Mouse (Mus musculus) macrophage (primary cell): ENCODE measurements around the gene Sds. TPM values are rescaled to one million over a fixed set of nuclear protein-coding genes. Genes with fewer than 3 reads are reported as not detected.
A peak's percentile ranks its signal among the peaks of the same experiment; 100 is the strongest.

Source experiments
- H3K27ac ChIP-seq: fragments of 350-480 bp; formaldehyde crosslinking; 2 replicates; pipeline ENCODE4 v1.9.0; 2021
- H3K36me3 ChIP-seq: fragments of 350-480 bp; formaldehyde crosslinking; 2 replicates; pipeline ENCODE4 v1.9.0; 2021; ENCODE audit errors: inconsistent target
- H3K4me3 ChIP-seq: fragments of 350-480 bp; formaldehyde crosslinking; 2 replicates; pipeline ENCODE4 v1.9.0; 2021; ENCODE audit errors: inconsistent target
- H3K79me2 ChIP-seq: fragments of 350-480 bp; formaldehyde crosslinking; 2 replicates; pipeline ENCODE4 v1.9.0; 2021; ENCODE audit errors: inconsistent target
- WGBS: methylation state at CpG from one replicate; pipeline ENCODE4 v1.1.7; 2026; ENCODE audit warnings: inconsistent platforms; ENCODE audit not compliant: missing documents; 5-methylcytosine and 5-hydroxymethylcytosine counted together
- polyA plus RNA-seq: library from polyadenylated mRNA; stranded (reverse); fragments of 250-400 nt; gene quantifications from 3 replicates; pipeline ENCODE4 v1.2.4, GENCODE M21; 2018; ENCODE audit warnings: inconsistent platforms

The Sds gene
- polyA plus RNA-seq, 1 experiment from 2014 or later: not detected

DNA sequence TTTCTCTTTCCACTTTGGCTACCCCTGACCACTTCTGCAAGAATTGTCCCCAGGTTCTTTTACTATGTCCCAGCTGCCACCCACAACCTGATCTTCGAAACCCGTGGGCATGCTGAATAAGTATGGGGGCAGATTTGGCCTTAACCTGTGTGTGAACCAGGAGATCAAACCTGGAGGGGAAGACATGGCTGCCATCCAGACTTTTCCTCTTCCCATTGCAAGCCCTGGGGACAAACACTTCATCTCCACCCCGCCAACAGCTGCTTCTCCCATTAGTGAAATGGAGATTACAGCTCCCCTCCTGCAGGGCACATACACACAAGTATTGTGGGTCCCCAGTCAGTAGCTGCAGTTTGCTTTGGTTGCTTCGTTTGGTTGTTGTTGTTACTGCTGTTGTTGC is 31.0 kb downstream of the Sds start:
- Histone ChIP-seq H3K4me3 (no peak overlapping the region), H3K79me2 (peaks cover 20% of the 10 kb centered on the region), H3K36me3 (no peaks in the 10 kb centered on the region), H3K27ac (no peak overlapping the region)
- WGBS: 91% methylated on average over 4 of the region's 4 CpGs

- Histone ChIP-seq H3K36me3 (no peaks in the 10 kb centered on the region; the same call in 1 of the 2 replicates), H3K79me2 (peaks cover 50% of the 10 kb centered on the region), H3K4me3 (peak within 1 kb of the TSS; percentile 95), H3K27ac (peak within 1 kb of the TSS; percentile 89)
- under 1% methylated on average over 35 of the region's 36 CpGs for WGBS
These were observed 34.8 kb downstream of the Sds start, which contains the start of gene Slc8b1 for GRCm38 (mm10) chr5:120510982-120511642. Gene Slc8b1 (plus strand): TSS chr5:120511168.

DNA sequence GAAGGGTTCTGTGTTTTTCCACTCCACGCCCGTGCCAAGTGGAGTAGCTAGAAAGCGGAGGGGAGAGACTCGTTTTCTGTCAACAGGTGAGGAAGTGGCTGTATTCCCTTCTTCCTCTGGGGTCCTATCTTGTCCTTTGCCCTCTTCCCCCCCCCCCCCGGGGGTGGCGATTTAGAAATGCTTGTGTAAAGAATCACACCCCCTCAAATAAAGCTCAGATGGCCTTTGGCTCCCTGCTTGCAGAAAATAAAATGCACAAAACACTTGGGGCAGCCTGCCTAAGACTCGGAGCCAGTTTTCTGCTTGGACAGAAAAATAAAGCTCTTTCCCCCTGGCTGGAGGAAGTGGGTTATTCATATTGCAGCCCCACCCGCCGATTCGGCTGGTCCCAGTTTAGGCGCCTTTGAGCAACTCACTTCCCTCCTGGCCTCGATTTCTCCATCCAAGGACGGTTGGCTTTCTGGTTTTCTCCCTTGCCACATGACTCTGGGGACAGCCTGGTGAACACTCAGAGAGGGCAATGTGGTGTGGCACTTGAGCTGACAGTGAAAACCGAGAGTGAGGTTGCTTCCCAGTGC is 35.4 kb downstream of the Sds start:
- 0% methylated on average over 9 of the region's 14 CpGs for WGBS
- H3K4me3 ChIP-seq: peak overlapping the region; percentile 95
- no peaks in the 10 kb centered on the region; the same call in 1 of the 2 replicates for H3K36me3 ChIP-seq
- peak overlapping the region; percentile 89 for H3K27ac ChIP-seq
- peaks cover 56% of the 10 kb centered on the region for H3K79me2 ChIP-seq

DNA sequence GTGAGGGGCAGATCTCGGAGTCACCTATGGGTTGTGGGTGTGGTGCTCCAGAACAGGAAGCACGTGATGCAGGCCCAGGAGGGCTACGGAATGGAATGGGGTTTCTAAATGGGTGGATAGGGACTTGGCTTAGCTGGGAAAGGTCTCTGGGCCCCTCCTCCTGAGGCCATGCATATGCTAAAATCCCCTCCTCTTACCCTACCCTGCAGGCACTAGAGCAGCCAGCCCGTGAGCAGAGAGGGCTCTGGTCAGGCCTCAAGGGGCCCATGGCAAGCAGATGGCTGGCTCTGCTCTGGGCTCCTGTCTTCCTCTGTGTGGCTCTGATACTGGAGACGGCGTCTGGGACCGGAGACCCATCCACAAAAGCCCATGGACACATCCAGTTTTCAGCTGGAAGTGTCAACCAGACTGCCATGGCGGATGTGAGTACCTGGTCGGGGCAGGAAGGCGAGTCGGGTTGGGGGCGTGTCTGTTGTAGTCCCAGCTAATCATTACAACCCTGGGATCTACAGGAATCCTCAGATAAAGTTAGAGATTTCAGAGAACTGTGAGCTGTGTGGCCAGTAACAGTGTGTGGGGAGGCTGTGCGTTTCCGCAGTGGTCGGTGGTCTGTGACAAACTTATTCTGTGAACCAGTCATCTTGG is 36.7 kb downstream of the Sds start:
- no peaks in the 10 kb centered on the region; the same call in 1 of the 2 replicates for H3K36me3 ChIP-seq
- H3K4me3 ChIP-seq: no peak overlapping the region
- H3K27ac ChIP-seq: peak overlapping the region; percentile 89; the same call in 1 of the 2 replicates
- H3K79me2 ChIP-seq: peaks cover 66% of the 10 kb centered on the region
- WGBS: 81% methylated on average over 15 of the region's 15 CpGs

GRCm38 (mm10) chr5:120514031-120514677 is 37.8 kb downstream of the Sds start:
- Histone ChIP-seq H3K27ac (peak overlapping the region; percentile 94), H3K4me3 (no peak overlapping the region), H3K36me3 (peaks cover 1% of the 10 kb centered on the region; the same call in 1 of the 2 replicates), H3K79me2 (peaks cover 77% of the 10 kb centered on the region)
- 72% methylated on average over 9 of the region's 9 CpGs for WGBS

GRCm38 (mm10) chr5:120514754-120515153 is 38.4 kb downstream of the Sds start:
- Histone ChIP-seq H3K79me2 (peaks cover 83% of the 10 kb centered on the region), H3K36me3 (peaks cover 7% of the 10 kb centered on the region; the same call in 1 of the 2 replicates), H3K4me3 (no peak overlapping the region), H3K27ac (peak overlapping the region; percentile 94)
- WGBS: 42% methylated on average over 2 of the region's 4 CpGs

- Histone ChIP-seq H3K36me3 (peaks cover 14% of the 10 kb centered on the region; the same call in 1 of the 2 replicates), H3K4me3 (no peak overlapping the region), H3K27ac (peak overlapping the region; percentile 94), H3K79me2 (peaks cover 90% of the 10 kb centered on the region)
- 87% methylated on average over 7 of the region's 7 CpGs for WGBS
These were observed 39.1 kb downstream of the Sds start for GRCm38 (mm10) chr5:120515451-120515850.

- Histone ChIP-seq H3K79me2 (peaks cover 96% of the 10 kb centered on the region), H3K36me3 (peaks cover 24% of the 10 kb centered on the region), H3K27ac (peak overlapping the region; percentile 94), H3K4me3 (no peak overlapping the region)
- WGBS: 46% methylated on average over 15 of the region's 15 CpGs
These were observed 40.1 kb downstream of the Sds start for GRCm38 (mm10) chr5:120516221-120516984.

DNA sequence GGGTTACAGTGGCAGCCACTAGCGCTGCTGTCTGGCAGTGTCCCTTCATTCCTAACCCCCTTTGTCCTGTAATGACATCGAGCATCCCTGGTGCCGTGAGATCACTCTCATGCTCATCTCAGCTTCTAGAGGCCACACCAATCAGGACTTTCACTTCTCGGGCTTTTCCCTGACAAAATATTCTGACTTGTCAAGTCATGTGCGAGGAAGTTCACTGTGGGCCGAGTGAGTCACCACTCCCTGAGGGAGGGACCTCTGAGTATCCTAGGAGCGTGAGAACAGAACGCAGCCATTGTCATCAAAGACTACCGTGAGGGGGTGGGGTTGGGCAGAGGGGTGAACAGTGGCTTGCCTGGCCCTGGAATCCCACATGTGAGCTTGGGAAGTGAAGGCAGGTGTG is 41.2 kb downstream of the Sds start:
- 18% methylated on average over 9 of the region's 9 CpGs for WGBS
- Histone ChIP-seq H3K79me2 (peaks cover 85% of the 10 kb centered on the region), H3K36me3 (peaks cover 35% of the 10 kb centered on the region), H3K4me3 (no peak overlapping the region), H3K27ac (peak overlapping the region; percentile 94)

DNA sequence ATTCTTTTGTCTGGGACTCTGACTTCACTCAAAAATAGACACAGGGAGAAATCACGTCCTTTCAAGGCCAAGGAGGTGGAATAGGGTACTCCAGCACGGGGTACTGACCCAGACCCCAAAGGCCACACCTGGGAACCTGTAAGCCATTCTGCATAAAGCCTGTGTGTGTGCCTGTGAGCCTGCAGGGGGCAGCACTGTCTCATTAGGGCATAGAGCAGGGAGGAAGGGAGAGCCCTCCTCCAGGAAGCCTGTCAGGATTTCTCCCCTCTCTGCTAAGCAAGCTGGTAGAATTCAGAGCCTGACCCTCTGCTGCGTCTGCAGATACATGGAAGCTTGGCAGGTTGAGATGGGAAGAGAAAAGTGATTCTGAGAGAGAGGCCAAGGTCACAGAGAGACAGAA is 46.3 kb downstream of the Sds start:
- peaks cover 68% of the 10 kb centered on the region for H3K36me3 ChIP-seq
- 91% methylated on average over 3 of the region's 3 CpGs for WGBS
- H3K4me3 ChIP-seq: no peak overlapping the region
- peaks cover 38% of the 10 kb centered on the region for H3K79me2 ChIP-seq
- H3K27ac ChIP-seq: no peak overlapping the region

GRCm38 (mm10) chr5:120524736-120525135 is 48.4 kb downstream of the Sds start:
- no peak overlapping the region for H3K27ac ChIP-seq
- peaks cover 78% of the 10 kb centered on the region for H3K36me3 ChIP-seq

DNA sequence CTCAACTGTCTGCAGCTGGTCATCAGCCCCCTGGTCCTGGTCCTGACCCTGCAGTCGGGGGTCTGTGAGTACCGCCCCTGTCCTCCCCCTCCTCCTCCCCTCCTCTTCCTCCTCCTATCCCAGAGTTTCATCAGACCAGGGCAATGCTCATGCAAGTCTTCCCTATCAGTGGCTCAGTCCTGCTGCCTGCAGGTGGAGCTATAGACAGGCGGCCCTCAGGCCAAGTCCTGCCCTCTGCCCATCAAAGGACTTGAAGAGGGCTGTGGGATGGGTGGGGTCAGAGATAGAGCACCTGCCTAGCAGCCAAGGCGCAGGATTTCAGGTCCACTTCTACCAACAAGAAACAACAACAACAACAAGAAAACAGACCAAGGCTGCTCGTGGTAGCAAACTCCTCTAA is 49.4 kb downstream of the Sds start:
- 67% methylated on average over 5 of the region's 5 CpGs for WGBS
- no peak overlapping the region for H3K27ac ChIP-seq
- H3K4me3 ChIP-seq: no peak overlapping the region
- peaks cover 78% of the 10 kb centered on the region for H3K36me3 ChIP-seq
- H3K79me2 ChIP-seq: peaks cover 7% of the 10 kb centered on the region

More at GRCm38 (mm10) chr5:120524736-120525135, 48.4 kb downstream of the Sds start:
- Histone ChIP-seq H3K4me3 (no peak overlapping the region), H3K79me2 (peaks cover 17% of the 10 kb centered on the region)
- WGBS: 100% methylated on average over 2 of the region's 2 CpGs

- Histone ChIP-seq H3K79me2 (peaks cover 1% of the 10 kb centered on the region; the same call in 1 of the 2 replicates), H3K4me3 (no peak overlapping the region), H3K27ac (no peak overlapping the region), H3K36me3 (peaks cover 78% of the 10 kb centered on the region)
- 46% methylated on average over 9 of the region's 11 CpGs for WGBS
These were observed 50.0 kb downstream of the Sds start for GRCm38 (mm10) chr5:120526311-120526710.
